Mouse (Mus musculus) intestine, embryonic 16.5 days (tissue): ENCODE results near the gene Ptger3. TPM values are rescaled to one million over a fixed set of nuclear protein-coding genes. Genes with fewer than 3 reads are reported as not detected.

Source experiments
- ATAC-seq: fragments of 200-750 bp; cut with Nextera tagmentation; 2 replicates; pipeline ENCODE4 v1.8.0; 2017; ENCODE audit warnings: moderate TSS enrichment, moderate library complexity
- H3K27ac ChIP-seq: fragments of 300-500 bp; sonication (generic); 2 replicates; pipeline ENCODE4 v1.5.1; 2014; ENCODE audit warnings: mild to moderate bottlenecking, low read length
- H3K27me3 ChIP-seq: fragments of 300-500 bp; sonication (generic); replicated peaks from 2 replicates; pipeline ENCODE4 v1.6.1; 2014; ENCODE audit warnings: low read length, control low read depth, mixed read lengths; ENCODE audit not compliant: control insufficient read depth, insufficient read depth
- H3K36me3 ChIP-seq: fragments of 300-500 bp; sonication (generic); 2 replicates; pipeline ENCODE4 v1.6.1; 2014; ENCODE audit warnings: low read length, control low read depth; ENCODE audit not compliant: control insufficient read depth, insufficient read depth
- H3K4me1 ChIP-seq: fragments of 300-500 bp; sonication (generic); 2 replicates; pipeline ENCODE4 v1.6.1; 2014; ENCODE audit warnings: low read length, control low read depth, mixed read lengths; ENCODE audit not compliant: control insufficient read depth, insufficient read depth
- H3K4me2 ChIP-seq: fragments of 300-500 bp; sonication (generic); 2 replicates; pipeline ENCODE4 v1.6.1; 2014; ENCODE audit warnings: low read depth, low read length, control low read depth
- H3K4me3 ChIP-seq: fragments of 300-500 bp; sonication (generic); 2 replicates; pipeline ENCODE4 v1.5.1; 2014; ENCODE audit warnings: mild to moderate bottlenecking, low read length
- H3K9ac ChIP-seq: fragments of 300-500 bp; sonication (generic); 2 replicates; pipeline ENCODE4 v1.6.1; 2014; ENCODE audit warnings: low read depth, low read length
- H3K9me3 ChIP-seq: fragments of 300-500 bp; sonication (generic); 2 replicates; pipeline ENCODE4 v1.6.1; 2016; ENCODE audit warnings: low read length, control low read depth; ENCODE audit not compliant: control insufficient read depth
- WGBS: fragments of 180-500 bp; shearing (Covaris S2); extraction: QIAGEN DNeasy Blood & Tissue Kit; methylation state at CpG from one replicate; pipeline ENCODE4 v1.1.7; 2014; 5-methylcytosine and 5-hydroxymethylcytosine counted together
- polyA plus RNA-seq: library from polyadenylated mRNA; unstranded; fragments of >200 nt; fragmentation: Nextera tagmentation; extraction: Ambion mirVana; gene quantifications from 2 replicates; pipeline ENCODE4 v1.2.1, GENCODE M21; 2015

Gene Ptger3
- polyA plus RNA-seq, 1 experiment from 2014 or later = 14.1 TPM

DNA sequence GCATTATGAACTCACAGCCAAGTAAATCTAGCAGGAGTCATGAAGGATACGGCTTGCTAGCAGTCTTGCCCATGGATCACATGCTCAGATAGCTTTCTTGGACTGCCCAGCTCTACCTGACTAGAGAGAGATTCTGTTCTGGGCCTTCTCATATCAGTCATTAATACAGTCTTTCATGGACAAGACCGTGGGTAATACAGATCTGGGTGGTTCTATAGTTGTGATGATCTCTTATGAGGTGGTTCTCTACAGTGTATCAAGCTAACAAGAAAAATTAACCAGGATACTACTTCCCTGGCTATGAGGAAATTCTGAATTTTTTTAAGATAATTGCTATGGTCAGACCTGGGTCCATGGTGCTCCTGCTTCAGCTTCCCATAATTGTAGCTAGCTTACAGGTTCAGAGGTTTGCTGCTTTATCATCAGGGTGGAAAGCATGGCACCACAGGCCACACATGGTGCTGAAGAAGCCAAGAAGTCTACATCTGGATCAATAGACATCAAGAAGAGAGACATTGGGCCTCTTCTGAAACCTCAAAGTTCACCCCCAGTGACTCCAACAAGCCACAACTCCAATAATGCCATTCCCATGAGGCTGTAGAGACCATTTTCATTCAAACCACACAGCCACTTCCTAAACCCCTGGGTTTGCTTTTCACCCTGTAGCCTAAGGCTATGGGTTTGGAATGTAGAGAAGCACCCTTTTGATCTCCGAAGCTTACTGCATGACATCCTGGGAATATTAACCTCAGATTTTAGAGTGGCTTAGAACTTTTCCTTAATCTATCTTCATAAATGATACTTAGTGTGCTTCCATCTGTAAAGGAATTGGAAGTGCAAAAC lies 16.7 kb upstream of the Ptger3 start:
- Histone ChIP-seq H3K27me3 (no peaks in the 10 kb centered on the region), H3K4me3 (no peak overlapping the region), H3K27ac (no peak overlapping the region), H3K9me3 (no peaks in the 10 kb centered on the region), H3K9ac (no peak overlapping the region), H3K36me3 (peaks cover 11% of the 10 kb centered on the region), H3K4me1 (no peaks in the 10 kb centered on the region), H3K4me2 (no peak overlapping the region)
- 0 out of 2 replicates have a peak, but pooled peaks have one; percentile 31 for ATAC-seq
- 90% methylated on average over 3 of the region's 3 CpGs for WGBS

DNA sequence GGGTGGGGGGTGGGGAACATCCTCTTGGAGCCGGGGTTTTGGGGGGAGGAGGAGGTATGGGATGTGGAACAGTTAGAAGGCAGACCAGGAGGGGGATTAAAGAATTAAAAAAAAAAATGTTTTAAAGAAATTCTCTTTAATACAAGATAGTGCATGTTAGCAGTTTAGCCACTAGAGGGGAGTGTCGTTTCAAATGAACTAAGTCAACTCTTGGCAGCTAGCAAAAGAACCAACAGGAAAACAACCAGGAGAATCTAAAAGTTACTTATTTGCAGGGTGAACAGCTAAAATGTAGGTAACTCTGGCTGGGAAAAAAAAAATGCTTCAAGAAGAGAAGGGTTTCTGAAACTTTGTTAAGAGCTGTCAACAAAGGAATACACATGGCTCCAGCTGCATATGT lies 1.5 kb upstream of the Ptger3 start:
- H3K36me3 ChIP-seq = no peaks in the 10 kb centered on the region
- H3K9ac ChIP-seq = no peak overlapping the region
- H3K27me3 ChIP-seq = peaks cover 27% of the 10 kb centered on the region
- H3K4me2 ChIP-seq = no peak overlapping the region
- peaks cover 11% of the 10 kb centered on the region for H3K4me1 ChIP-seq
- no peak overlapping the region for H3K27ac ChIP-seq
- no peak overlapping the region for H3K4me3 ChIP-seq
- no peak for ATAC-seq
- H3K9me3 ChIP-seq = no peaks in the 10 kb centered on the region
- WGBS = 4% methylated on average over 2 of the region's 2 CpGs

DNA sequence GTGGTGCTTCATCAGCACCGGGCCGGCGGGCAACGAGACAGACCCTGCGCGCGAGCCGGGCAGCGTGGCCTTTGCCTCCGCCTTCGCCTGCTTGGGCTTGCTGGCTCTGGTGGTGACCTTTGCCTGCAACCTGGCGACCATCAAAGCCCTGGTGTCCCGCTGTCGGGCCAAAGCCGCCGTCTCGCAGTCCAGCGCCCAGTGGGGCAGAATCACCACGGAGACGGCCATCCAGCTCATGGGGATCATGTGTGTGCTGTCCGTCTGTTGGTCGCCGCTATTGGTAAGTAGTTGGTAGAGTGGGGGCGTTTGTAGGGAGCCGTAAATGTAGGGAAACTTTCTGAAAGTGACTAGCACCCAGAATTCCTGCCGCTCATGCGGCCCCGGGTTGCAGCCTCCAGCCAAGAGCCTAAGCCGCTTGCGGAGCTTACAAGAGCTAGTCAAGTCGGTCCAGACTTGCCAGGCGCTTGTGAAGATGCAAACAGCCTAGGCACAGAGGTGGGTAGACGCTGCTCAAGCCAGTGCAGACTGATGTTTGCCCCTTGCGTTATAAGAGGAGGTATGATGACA lies 957 bp downstream of the Ptger3 start:
- H3K4me1 ChIP-seq = peaks cover 11% of the 10 kb centered on the region
- H3K9ac ChIP-seq = peak overlapping the region; percentile 65
- peak overlapping the region; percentile 55 for H3K4me3 ChIP-seq
- no peaks in the 10 kb centered on the region for H3K9me3 ChIP-seq
- peak; percentile 33 for ATAC-seq
- no peak overlapping the region for H3K27ac ChIP-seq
- H3K27me3 ChIP-seq = peaks cover 27% of the 10 kb centered on the region
- 3% methylated on average over 34 of the region's 34 CpGs for WGBS
- H3K36me3 ChIP-seq = no peaks in the 10 kb centered on the region
- peak overlapping the region; percentile 93 for H3K4me2 ChIP-seq

DNA sequence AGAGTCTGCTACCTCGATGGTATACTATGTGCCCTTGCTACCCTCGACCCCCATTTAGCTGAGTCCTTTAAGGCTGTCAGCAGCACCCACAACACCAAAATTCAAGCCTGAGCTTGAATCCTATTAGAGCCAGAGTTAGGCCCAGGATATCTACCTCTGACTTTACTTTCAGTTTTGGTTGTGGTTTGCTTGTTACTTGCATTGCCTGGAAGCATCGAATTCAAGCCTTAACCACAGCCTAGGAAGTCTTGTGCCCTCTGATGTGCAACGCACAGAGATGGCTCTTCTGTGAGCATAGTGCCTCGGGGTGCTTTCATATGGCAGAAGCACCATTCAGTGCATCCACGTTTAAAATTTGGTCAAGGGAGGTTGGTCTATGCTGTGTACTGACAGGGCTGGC lies 5.3 kb downstream of the Ptger3 start:
- Histone ChIP-seq H3K9ac (no peak overlapping the region), H3K27ac (no peak overlapping the region), H3K36me3 (no peaks in the 10 kb centered on the region), H3K27me3 (peaks cover 21% of the 10 kb centered on the region), H3K4me3 (no peak overlapping the region), H3K9me3 (no peaks in the 10 kb centered on the region), H3K4me2 (no peak overlapping the region), H3K4me1 (peaks cover 6% of the 10 kb centered on the region; the same call in 1 of the 2 replicates)
- WGBS = 81% methylated on average over 6 of the region's 6 CpGs
- ATAC-seq = no peak

DNA sequence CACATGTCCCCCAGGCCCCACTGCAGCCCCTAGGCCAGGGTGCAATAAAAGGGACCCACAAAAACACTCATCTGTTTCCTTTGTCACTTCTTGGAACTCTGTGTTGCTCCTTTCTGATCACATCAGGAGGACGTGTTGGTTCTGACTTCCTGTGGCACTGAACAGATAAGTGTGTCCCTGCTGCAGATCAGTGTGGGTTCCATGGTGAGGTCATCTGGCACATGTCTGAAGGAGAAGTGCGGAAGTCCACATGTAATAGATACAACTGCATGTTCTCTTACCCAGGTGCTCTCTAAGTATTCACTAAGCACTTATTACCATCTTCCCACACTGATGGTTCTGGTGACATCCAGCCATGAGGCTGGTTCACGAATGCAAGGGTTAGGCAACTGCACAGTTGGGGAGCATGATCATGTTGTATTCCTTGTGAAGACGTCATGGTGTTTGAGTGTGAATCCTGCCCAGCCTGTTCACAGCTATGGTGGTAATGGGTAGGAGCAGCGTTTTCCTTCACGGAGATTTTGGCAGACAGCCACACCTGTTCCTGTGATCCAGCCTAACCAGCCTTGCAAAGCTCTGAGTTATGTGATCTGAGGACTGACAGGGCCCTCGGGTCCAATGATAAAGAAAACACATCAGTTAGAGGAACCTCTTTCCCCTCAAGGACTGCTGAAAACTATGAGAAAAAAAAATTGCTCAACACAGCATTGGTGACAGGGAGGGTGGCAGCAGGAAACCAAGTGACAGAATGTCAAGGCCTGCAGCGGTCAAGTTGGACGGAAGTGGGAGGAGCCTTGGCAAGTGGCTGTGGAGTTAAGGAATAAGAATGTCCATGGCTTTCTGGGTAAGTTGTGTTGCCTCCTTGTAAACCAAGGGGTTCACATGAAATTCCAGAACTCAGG lies 9.0 kb downstream of the Ptger3 start:
- H3K9ac ChIP-seq = no peak overlapping the region
- H3K9me3 ChIP-seq = no peaks in the 10 kb centered on the region
- no peak overlapping the region for H3K4me2 ChIP-seq
- no peaks in the 10 kb centered on the region for H3K36me3 ChIP-seq
- 76% methylated on average over 9 of the region's 9 CpGs for WGBS
- no peaks in the 10 kb centered on the region for H3K4me1 ChIP-seq
- H3K4me3 ChIP-seq = no peak overlapping the region
- no peak for ATAC-seq
- no peak overlapping the region for H3K27ac ChIP-seq
- H3K27me3 ChIP-seq = no peaks in the 10 kb centered on the region

DNA sequence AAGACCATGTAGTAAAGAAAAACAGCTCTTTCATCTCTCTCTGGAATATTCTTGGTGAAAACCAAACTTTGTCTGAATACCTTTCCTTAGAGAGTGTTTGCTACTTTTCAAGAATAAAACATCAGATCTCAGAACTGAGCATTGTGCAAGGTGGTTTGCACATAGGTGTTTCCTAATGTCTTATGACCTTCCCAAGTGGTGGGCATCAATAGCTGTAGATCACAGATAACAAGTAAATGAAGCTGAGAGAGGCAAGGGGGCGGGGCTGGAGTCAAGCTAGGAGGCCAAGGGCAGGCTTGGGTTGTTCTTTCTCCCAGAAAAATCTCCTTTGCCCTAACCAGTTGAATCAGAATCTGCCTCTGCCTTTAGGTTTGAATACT lies 9.6 kb downstream of the Ptger3 start:
- ATAC-seq = no peak
- H3K27ac ChIP-seq = no peak overlapping the region
- H3K9ac ChIP-seq = no peak overlapping the region
- H3K36me3 ChIP-seq = no peaks in the 10 kb centered on the region
- no peaks in the 10 kb centered on the region for H3K27me3 ChIP-seq
- no peak overlapping the region for H3K4me3 ChIP-seq
- no peak overlapping the region for H3K4me2 ChIP-seq
- H3K9me3 ChIP-seq = no peaks in the 10 kb centered on the region
- H3K4me1 ChIP-seq = no peaks in the 10 kb centered on the region
- 83% methylated on average over 1 of the region's 1 CpGs for WGBS

DNA sequence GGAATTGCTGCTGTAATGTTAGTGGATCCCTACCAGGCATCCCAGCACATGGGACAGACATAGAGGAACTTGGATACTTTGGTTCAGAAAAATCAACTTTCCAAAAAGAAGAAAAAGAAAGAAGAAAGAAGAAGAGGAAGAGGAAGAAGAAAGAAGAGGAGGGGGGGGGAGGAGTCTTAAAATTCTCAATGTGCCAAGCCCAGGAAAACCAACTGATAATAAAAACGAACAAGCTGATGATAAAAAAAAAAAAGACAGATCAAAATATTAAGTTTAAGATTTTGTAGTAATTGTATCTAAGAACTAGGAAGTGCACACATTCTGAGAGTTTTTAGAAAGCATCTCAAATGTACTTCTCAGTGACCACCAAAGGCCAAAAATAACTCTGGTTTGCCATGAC lies 10.2 kb downstream of the Ptger3 start:
- no peak overlapping the region for H3K9ac ChIP-seq
- H3K4me3 ChIP-seq = no peak overlapping the region
- ATAC-seq = no peak
- H3K36me3 ChIP-seq = no peaks in the 10 kb centered on the region
- no peaks in the 10 kb centered on the region for H3K27me3 ChIP-seq
- no peak overlapping the region for H3K4me2 ChIP-seq
- 73% methylated on average over 1 of the region's 1 CpGs for whole genome bisulfite sequencing
- H3K27ac ChIP-seq = no peak overlapping the region
- H3K9me3 ChIP-seq = no peaks in the 10 kb centered on the region
- no peaks in the 10 kb centered on the region for H3K4me1 ChIP-seq

DNA sequence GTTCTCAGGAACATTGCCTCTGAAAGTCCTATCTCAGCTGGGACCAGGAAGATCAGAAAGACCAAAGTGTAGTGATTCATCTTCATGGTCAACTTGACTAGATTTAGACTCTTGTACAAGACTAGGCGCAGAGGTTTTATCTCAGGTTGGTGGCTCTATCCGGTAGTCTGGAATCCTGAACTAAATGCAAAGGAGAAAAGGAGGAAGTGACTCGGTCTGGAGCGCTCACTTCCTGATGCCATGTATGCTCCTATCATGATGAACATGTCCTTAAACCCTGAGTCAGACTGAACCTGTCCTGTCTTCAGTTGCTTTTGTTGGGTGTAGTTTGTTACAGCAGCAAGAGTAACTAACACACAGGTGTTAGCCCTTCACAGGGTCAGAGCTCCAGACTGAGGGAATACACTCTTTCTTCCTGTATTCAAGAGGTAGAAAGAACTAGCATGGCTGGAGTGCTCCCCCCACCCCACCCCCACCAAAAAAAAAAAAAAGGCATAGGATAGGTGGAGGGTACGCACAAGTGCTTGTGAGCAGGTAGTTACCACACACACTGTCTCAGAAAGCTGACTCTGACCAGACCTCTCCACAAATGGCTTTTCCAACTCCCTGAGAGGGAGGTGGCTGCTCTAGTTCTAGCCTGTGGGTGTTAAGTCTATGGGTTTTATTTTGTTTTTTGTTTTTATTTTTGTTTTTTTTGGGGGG lies 11.9 kb downstream of the Ptger3 start:
- H3K4me2 ChIP-seq = no peak overlapping the region
- no peak overlapping the region for H3K9ac ChIP-seq
- H3K9me3 ChIP-seq = no peaks in the 10 kb centered on the region
- no peaks in the 10 kb centered on the region for H3K36me3 ChIP-seq
- ATAC-seq = no peak
- H3K4me3 ChIP-seq = no peak overlapping the region
- 82% methylated on average over 5 of the region's 5 CpGs for WGBS
- H3K27me3 ChIP-seq = no peaks in the 10 kb centered on the region
- no peaks in the 10 kb centered on the region for H3K4me1 ChIP-seq
- H3K27ac ChIP-seq = no peak overlapping the region

DNA sequence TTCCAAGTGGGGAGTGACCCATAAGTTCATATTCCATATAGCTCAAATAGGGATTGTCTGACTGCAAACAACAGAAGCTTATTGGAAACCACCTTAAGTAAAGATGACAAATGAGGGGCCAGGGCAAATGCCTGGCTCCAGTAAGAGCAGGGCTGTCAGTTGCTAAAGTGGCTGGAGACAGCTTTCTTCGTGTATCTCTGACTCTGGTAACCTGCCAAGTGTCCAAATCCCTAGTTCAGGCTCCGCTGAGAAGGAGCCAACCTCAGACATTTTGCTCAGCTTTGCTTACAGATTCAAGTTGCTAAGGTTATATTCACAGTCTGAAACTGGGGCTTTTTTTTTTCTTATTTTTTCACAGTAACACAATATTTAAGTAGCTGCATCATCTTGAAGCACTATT lies 12.7 kb downstream of the Ptger3 start:
- Histone ChIP-seq H3K4me3 (no peak overlapping the region), H3K27ac (no peak overlapping the region), H3K9me3 (no peaks in the 10 kb centered on the region), H3K4me1 (no peaks in the 10 kb centered on the region), H3K9ac (no peak overlapping the region), H3K36me3 (no peaks in the 10 kb centered on the region), H3K27me3 (no peaks in the 10 kb centered on the region), H3K4me2 (no peak overlapping the region)
- no peak for ATAC-seq
- 44% methylated on average over 2 of the region's 2 CpGs for WGBS
